Mouse (Mus musculus) lung, postnatal 36 days (tissue): ENCODE data around the gene Sel1l2.

ENCODE experiments used
- DNase-seq: peaks from one replicate; pipeline ENCODE4 v3.0.0; 2022; ENCODE audit warnings: mixed read lengths

The Sel1l2 gene

GRCm38 (mm10) chr2:140389525-140389924, at the start of gene Sel1l2:
Gene Sel1l2, minus strand, starts transcription at chr2:140389706.
- DNase-seq = no peak

GRCm38 (mm10) chr2:140439081-140439480, 49.6 kb upstream of the Sel1l2 start:
- no peak for DNase-seq

GRCm38 (mm10) chr2:140427283-140427682, 37.8 kb upstream of the Sel1l2 start:
- DNase-seq = peak; percentile 51

GRCm38 (mm10) chr2:140425844-140426243, 36.3 kb upstream of the Sel1l2 start:
- DNase-seq = no peak

- DNase-seq = peak; percentile 15
Measured at GRCm38 (mm10) chr2:140395744-140396231, 6.3 kb upstream of the Sel1l2 start.

GRCm38 (mm10) chr2:140395179-140395578, 5.7 kb upstream of the Sel1l2 start, which contains the start of gene Macrod2:
Gene Macrod2, plus strand, starts transcription at chr2:140395309.
- DNase-seq = peak; percentile 98

GRCm38 (mm10) chr2:140364804-140365203, 24.7 kb downstream of the Sel1l2 start:
- DNase-seq = no peak

GRCm38 (mm10) chr2:140359905-140360304, 29.6 kb downstream of the Sel1l2 start:
- no peak for DNase-seq

- no peak for DNase-seq
Measured at GRCm38 (mm10) chr2:140342394-140342793, 47.1 kb downstream of the Sel1l2 start.

GRCm38 (mm10) chr2:140330508-140331306, 58.8 kb downstream of the Sel1l2 start:
- no peak for DNase-seq

GRCm38 (mm10) chr2:140302976-140303708, 86.4 kb downstream of the Sel1l2 start:
- DNase-seq = no peak

GRCm38 (mm10) chr2:140297155-140297554, 92.4 kb downstream of the Sel1l2 start:
- no peak for DNase-seq

GRCm38 (mm10) chr2:140293820-140294219, 95.7 kb downstream of the Sel1l2 start:
- DNase-seq = no peak

- no peak for DNase-seq
Measured at GRCm38 (mm10) chr2:140280808-140281207, 108.7 kb downstream of the Sel1l2 start.

GRCm38 (mm10) chr2:140255595-140256141, 133.8 kb downstream of the Sel1l2 start:
- no peak for DNase-seq

GRCm38 (mm10) chr2:140254256-140254655, 135.2 kb downstream of the Sel1l2 start:
- no peak for DNase-seq

GRCm38 (mm10) chr2:140243105-140243504, 146.4 kb downstream of the Sel1l2 start:
- no peak for DNase-seq

- no peak for DNase-seq
Measured at GRCm38 (mm10) chr2:140242398-140242797, 147.1 kb downstream of the Sel1l2 start.

- DNase-seq = peak; percentile 4
Measured at GRCm38 (mm10) chr2:140237245-140237644, 152.3 kb downstream of the Sel1l2 start.

- DNase-seq = no peak
Measured at GRCm38 (mm10) chr2:140230295-140230694, 159.2 kb downstream of the Sel1l2 start.

- DNase-seq = no peak
Measured at GRCm38 (mm10) chr2:140220325-140220724, 169.2 kb downstream of the Sel1l2 start.

- DNase-seq = no peak
Measured at GRCm38 (mm10) chr2:140215965-140216364, 173.5 kb downstream of the Sel1l2 start.

GRCm38 (mm10) chr2:140215415-140215814, 174.1 kb downstream of the Sel1l2 start:
- no peak for DNase-seq
